Comparison of ENCODE assay signal across 16 mouse cellular contexts in genomic region chr2:24442303-24442925, GRCm38 (mm10). TPM values are rescaled to one million over a fixed set of nuclear protein-coding genes. Genes with fewer than 3 reads are reported as not detected.
"Had no signal": no experiment of that assay in that cellular context is flagged by ENCODE, and none has a peak within 500 bp of the region (broad histone marks: within the 10 kb centered on the region; RNA-seq: fewer than 3 reads in every experiment).

No protein-coding gene starts in this region.

- DNase-seq: kidney, adult 9 months; kidney, postnatal 10 days; midbrain, embryonic 14.5 days; right cerebral cortex, adult 18-20 months; right cerebral cortex, postnatal 25 days; thymus, postnatal 4 days had no signal

- H3K9me3 ChIP-seq: limb, embryonic 10.5 days; lung, embryonic 15.5 days; neural tube, embryonic 15.5 days had no signal

- H3K9ac ChIP-seq: lung, embryonic 15.5 days; neural tube, embryonic 15.5 days had no signal

- H3K27ac ChIP-seq: left cerebral cortex, adult 2 months; limb, embryonic 10.5 days; lung, embryonic 15.5 days; neural tube, embryonic 15.5 days; stomach, postnatal 0 days had no signal

- H3K27me3 ChIP-seq: lung, embryonic 15.5 days; neural tube, embryonic 15.5 days had no signal

- H3K4me1 ChIP-seq: limb, embryonic 10.5 days; lung, embryonic 15.5 days; neural tube, embryonic 15.5 days had no signal

- H3K36me3 ChIP-seq: limb, embryonic 10.5 days; lung, embryonic 15.5 days; neural tube, embryonic 15.5 days had no signal

- H3K4me2 ChIP-seq: liver, embryonic 11.5 days; lung, embryonic 15.5 days; neural tube, embryonic 15.5 days had no signal

- H3K4me3 ChIP-seq: left cerebral cortex, adult 2 months; limb, embryonic 10.5 days; lung, embryonic 15.5 days; myocyte; neural tube, embryonic 15.5 days had no signal

RNA-seq across cellular contexts. Expression of gene Pax8, which starts 33.0 kb away (rescaled TPM):
- total RNA-seq: layer of hippocampus, postnatal 25 days; left cerebral cortex, adult 2 months; left cerebral cortex, postnatal 14 days had no signal
- polyA plus RNA-seq: limb, embryonic 14.5 days; myocyte had no signal
